Mouse (Mus musculus) CD8-positive naive resting alpha-beta T cell, adult 2 months (primary cell): ENCODE measurements around the gene Edc4.
A peak's percentile ranks its signal among the peaks of the same experiment; 100 is the strongest.

Source experiments
- DNase-seq, 2 experiments: peaks; one replicate each; pipeline ENCODE4 v3.0.0; 2022; ENCODE audit warnings: low read depth in 2 of 2, low spot score in 2 of 2

Gene Edc4

DNA sequence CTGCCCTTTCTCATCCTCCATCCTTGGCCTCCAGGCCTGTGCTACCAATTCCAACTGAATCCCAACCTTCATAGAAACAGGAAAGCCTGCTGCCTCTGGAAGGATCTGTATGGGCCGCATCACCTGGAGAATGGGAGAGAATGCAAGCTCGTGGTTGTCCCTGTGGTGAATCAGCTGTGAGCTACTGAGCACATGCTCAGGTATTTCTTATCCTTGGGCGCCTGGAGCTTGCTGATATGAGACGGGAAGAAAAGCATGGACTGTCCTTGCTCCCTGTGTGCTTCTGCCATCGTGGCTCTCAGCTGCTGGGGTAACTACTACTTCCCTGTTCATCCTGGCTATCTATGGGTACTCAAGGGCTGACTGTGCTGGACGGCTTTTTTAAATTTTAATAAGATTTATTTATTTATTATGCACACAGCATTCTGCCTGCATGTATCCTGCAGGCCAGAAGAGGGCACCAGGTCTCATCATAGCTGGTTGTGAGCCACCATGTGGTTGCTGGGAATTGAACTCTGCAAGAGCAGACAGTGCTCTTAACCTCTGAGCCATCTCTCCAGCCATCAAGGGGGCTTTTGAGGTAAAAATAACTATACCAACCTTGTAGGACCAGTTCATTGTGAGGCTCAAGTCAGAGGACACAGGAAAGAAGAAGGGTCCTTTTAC, 14.2 kb upstream of the Edc4 start:
- DNase-seq = no peak

DNA sequence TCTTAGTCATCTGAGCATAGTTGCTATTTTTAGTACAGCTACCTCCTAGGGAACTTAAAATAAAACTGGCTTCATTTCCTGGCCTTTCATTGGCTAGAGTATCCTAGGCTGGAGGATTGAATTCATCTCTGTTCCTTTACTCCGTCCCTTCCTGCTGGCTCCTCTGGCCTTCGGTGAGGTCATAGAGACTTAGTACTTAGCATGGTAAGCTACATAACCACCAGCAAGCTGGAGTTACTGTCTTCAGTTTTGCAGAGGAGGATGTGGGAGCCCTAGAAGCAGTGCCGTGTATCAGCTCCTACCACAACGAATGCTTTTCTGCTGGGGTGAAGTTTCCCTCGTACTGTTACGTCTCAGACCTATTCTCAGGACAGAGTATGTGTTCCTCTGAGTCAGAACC, 6.4 kb upstream of the Edc4 start:
- no peak for DNase-seq

DNA sequence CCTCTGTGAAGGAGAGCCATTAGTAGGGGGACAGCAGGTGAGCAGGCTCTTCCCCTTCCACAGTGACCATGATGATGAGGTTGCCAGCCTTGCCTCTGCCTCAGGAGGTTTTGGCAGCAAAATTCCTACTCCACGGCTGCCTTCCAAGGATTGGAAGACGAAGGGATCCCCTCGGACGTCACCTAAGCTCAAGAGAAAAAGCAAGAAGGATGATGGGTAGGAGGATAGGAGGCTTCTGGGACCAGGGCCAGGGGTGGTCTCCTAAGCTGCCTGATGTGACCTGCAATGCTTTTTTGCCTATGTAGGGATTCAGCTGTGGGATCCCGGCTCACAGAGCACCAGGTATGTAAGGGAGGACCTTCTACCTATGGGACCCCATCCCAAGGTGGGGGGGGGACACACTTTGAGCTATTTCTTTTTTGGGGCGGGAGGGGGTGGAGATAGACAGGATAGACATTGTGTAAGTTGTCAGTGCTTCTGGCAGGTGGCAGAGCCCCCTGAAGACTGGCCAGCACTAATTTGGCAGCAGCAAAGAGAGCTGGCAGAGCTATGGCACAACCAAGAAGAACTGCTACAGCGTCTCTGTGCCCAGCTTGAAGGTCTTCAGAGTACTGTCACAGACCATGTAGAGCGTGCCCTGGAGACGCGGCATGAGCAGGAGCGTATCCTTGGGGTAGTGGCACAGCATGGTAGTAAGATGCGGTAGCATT, 9.2 kb downstream of the Edc4 start:
- DNase-seq = no peak

- no peak for DNase-seq
Measured at GRCm38 (mm10) chr8:105890870-105891269, 10.2 kb downstream of the Edc4 start.

DNA sequence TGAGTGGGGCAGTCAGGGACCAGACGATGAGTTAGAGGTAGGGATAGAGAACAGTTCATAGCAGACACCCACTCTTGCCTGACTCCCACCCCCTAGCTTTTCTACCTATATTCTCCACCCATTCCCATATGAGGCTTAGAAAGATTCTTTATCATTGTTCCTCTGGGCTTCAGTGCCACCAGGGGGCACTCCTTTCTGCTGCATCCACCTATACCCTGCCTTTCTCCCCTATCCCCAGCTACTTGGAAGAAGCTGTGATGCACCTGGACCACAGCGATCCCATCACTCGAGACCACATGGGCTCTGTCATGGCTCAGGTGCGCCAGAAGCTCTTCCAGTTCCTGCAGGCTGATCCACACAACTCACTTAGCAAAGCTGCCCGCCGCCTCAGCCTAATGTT, 11.8 kb downstream of the Edc4 start:
- DNase-seq = peak in 1 of 2 experiments; percentile 9

DNA sequence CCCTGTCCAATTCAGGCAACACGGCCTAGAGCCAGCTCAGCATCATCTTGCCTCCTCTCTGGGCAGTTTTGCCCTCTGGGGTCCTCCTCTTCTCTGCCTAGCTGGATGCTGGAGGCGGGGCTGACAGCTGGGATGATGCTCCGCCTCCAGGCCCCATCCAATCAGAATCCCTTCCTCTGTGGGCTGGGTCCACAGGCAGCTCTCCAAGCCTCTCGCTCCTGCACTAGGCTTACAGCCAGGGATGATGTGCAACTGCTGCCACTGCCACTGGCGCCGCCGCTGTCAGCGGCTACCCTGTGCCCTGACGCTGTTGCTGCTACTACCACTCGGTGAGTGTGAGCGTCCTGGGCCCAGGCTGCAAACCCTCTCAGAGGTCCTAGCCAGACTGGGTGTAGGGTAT, 12.7 kb downstream of the Edc4 start, which contains the start of gene Nrn1l:
Gene Nrn1l (plus strand): TSS at position 229 of the 400 bp plus-strand sequence.
- DNase-seq = no peak

DNA sequence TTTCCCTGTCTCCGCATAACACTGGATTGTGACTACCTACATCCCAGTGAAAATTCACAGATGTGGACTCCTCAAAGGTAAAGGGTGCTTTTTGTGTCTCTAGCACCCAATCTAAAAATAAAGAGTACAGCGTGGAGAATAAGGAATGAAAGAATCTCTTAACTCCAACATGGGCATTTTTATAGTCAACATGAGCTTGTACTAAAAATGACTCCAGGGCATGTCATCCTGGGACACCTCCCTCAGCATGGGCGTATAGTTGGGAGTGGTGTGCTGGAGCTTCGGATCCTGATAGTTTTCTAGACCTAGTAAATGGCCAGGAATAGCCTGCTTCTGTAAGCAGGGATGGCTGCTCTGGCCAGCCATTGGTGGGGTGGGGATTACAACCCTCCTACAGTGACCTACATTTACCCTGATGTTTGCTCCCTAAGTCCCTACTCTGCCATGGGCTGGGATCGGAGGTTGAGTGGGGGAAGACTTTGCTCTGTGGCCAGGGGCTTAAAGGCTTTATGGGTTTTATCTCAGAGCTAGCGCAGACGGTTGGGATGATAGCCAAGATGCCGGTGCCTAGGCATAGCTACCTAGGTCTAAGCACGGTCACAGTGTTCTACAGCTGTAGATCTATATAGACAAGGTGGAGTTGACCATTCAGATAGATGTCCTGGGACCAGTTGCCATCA, 17.3 kb downstream of the Edc4 start:
- no peak for DNase-seq

- peak; percentile 86 to 87 for DNase-seq
Measured at GRCm38 (mm10) chr8:105900180-105900940, 19.7 kb downstream of the Edc4 start, which contains the start of gene Pskh1. Pskh1 (plus strand) TSS chr8:105900441.

- DNase-seq = peak; percentile 41 to 58
Measured at GRCm38 (mm10) chr8:105900941-105901616, 20.4 kb downstream of the Edc4 start.

DNA sequence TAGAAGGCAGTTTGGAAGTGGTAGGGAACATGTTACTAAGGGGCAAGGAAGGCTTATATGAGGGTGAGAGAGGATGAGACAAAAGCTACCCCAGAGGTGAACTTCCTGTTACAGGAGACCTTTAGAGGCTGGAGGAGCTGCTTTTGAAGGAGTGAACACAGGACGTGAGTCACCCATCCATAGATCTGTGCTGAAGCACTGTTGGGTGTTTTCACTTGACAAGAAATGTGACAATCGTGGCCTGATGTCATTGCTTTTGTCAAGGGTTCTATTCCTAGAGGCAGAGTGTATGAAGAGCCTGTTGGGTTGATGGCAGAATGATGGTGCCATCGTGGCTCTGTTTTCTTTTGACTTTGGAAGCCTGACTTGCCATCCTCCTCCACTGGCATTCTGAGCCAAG, 38.7 kb downstream of the Edc4 start:
- no peak for DNase-seq

GRCm38 (mm10) chr8:105925123-105925522, 44.4 kb downstream of the Edc4 start:
- DNase-seq = no peak

DNA sequence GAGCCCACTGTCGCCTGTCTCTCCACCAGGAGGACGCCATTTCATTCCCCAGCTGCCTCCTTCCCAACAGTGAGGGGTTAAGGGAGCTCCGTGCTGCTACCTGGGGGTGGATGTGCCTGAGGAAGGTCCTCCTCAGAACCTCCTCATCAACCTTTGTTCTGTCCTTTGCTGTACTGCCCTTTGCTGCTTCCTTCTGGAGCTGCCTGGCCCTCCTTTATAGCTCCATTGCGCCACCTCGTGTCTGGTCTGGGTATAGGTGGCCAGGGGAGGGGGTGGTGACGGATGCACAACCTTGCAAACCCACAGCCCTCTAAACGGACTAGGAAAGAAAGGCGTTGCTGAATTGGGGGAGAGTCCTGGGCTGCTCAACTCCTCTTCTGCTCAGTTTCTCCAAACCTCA, 49.9 kb downstream of the Edc4 start:
- peak; percentile 86 to 92 for DNase-seq

DNA sequence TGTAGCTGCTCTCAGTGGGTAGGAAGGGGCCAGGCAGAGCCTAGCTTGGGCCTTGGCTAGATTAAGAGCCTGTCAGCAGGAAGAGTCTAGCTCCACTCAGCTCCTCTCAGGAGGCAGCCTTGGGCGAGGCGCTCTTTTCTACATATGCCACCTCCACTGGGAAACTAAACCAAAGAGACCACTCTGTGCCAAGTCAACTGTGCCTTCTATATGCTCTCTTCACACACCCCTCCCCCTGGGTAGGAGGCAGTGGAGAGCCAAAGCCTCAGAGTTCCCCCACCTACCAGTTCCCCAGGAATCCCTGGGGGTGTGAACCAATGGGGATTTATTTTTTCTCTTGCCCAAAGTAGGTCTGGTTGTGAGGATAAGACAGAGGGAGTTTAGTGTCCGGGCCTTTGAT, 50.6 kb downstream of the Edc4 start:
- DNase-seq = no peak

DNA sequence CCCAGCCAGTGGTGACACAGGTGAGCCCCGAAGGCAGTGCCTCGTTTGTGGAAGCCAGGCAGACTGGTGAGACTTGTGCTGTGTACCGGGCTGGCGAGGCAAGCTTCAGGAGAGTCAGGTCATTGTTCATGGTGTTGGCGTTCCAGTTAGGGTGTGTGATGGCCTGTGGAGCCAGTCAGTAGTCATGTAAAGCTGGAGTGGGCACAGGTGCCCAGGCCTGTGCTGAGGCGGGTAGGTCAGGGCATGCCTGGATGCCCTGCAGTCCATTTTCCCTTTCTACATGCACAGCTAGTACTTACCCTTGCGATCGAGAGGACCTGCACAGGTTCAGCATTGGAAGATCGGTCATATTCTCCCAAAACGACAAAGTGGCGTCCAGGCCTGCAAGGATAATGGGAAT, 51.8 kb downstream of the Edc4 start:
- no peak for DNase-seq

- DNase-seq = no peak
Measured at GRCm38 (mm10) chr8:105933762-105934161, 53.1 kb downstream of the Edc4 start, which contains the start of gene Ctrl. Ctrl (minus strand) TSS chr8:105933862.

DNA sequence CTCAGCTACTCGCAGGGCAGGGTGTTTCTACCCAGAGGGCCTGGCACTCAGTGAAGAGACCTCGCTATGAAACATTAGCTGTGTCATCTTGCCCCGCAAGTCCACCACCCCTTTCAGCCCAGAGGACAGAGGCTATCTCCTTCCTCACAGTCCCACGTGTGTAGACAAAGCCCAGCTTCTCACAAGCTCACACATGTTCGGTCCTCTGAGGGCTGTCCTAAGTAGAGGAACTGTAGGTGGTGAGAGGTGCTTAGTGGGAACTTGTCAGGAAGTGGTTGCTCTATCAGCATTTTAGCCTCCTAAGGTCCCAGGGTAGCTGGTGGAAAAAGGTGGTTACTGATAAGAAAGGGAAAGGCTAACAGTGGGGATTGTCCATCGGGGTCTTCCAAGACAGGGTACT, 54.4 kb downstream of the Edc4 start:
- no peak for DNase-seq

DNA sequence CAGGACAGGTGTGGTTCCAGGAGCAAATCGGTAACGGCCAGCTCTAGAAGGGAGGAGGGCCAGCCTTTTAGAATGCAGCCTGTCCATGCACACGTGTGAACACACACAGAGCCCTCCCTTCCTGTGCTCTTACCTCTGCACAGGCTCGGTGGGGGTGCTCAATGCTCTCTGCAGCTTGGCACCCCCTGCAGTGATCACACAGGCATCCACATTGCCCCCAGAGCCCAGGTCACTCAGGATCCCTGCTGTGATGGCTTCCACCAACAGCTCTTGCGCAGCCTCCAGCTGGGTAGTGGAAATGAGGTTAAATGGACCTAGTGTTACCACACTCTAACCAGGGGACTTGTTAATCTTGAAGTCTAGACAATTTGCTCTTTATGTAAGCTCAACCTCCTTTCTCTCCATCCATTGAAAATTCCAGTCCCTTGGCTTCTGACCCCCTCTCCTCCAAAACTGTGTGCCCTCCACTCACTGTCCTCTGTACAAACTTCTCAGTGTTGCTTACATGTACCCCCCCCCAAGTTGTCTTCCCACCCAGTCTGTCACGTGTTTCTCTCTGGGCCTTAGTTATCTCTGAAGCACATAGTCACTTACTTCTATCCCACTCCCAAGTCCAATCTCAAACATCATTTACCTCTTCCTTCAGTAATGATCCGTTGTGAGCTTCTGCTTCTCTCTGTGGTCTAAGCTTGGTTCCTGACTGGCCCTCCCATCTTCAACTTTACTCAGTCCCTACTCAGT, 55.4 kb downstream of the Edc4 start:
- DNase-seq = no peak

GRCm38 (mm10) chr8:105936866-105937475, 56.3 kb downstream of the Edc4 start:
- peak in 1 of 2 experiments; percentile 39 for DNase-seq

DNA sequence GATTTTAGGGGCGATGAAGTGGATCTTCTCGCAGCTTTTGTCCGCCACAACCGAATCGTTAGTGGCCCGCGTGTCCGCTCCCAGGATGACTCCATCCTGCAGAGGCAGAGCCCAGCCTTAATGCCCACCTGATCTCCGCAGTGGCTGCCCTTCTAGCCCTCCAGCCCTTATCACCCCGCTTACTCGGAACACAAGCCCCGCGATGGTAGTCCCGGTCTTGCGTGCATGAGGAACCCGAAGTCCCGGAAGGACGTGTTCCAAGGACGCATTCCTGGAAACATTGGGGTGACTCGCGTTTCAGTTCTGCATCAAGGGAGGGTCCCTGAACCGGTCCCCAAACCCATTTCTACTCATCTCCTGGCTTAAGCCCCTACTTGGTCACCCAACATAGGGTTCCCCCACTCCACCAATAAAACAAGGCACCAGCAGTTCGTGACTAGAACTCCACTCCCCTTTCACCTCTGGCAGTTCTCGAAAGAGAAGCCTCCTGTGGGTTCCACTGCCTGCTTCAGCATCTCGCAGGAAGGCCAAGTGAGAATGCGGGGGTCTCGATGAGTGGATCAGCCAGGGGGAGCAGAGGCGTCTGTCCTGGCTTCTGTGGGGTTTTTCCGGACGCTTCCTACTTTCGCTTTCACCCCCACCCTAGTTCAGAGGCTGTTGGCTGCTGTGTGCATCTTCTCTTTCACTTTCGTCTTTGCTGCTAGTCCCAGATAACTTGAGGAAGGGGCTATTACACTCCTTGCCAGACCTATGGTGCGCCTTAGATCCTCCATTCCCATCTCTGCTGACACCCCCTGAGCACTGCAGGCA, 57.0 kb downstream of the Edc4 start:
- DNase-seq = peak; percentile 29 to 47
